Mouse (Mus musculus) kidney, postnatal 0 days (tissue): Measurements from ENCODE around the gene Uty. TPM values are rescaled to one million over a fixed set of nuclear protein-coding genes. Genes with fewer than 3 reads are reported as not detected.

ENCODE experiments used
- ATAC-seq: fragments of 200-750 bp; cut with Nextera tagmentation; replicated peaks from 2 replicates; pipeline ENCODE4 v1.8.0; 2017; ENCODE audit warnings: low read depth, moderate number of reproducible peaks, moderate TSS enrichment, moderate library complexity; ENCODE audit not compliant: low FRiP score
- DNase-seq: peaks from one replicate; pipeline ENCODE4 v3.0.0-alpha.2; 2016; ENCODE audit warnings: low spot score
- H3K27ac ChIP-seq: fragments of 300-500 bp; sonication (generic); 2 replicates; pipeline ENCODE4 v1.5.1; 2014; ENCODE audit warnings: mild to moderate bottlenecking
- H3K27me3 ChIP-seq: fragments of 300-500 bp; sonication (generic); 2 replicates; pipeline ENCODE4 v1.6.1; 2014; ENCODE audit warnings: low read length, mixed read lengths; ENCODE audit not compliant: insufficient read depth
- H3K36me3 ChIP-seq: fragments of 300-500 bp; sonication (generic); 2 replicates; pipeline ENCODE4 v1.6.1; 2014; ENCODE audit warnings: low read length, mixed read lengths; ENCODE audit not compliant: insufficient read depth
- H3K4me1 ChIP-seq: fragments of 300-500 bp; sonication (generic); replicated peaks from 2 replicates; pipeline ENCODE4 v1.6.1; 2014; ENCODE audit warnings: antibody characterized with exemption, low read length, mixed read lengths; ENCODE audit not compliant: insufficient read depth
- H3K4me2 ChIP-seq: fragments of 300-500 bp; sonication (generic); 2 replicates; pipeline ENCODE4 v1.6.1; 2014; ENCODE audit warnings: mild to moderate bottlenecking, low read length, moderate library complexity, mixed read lengths
- H3K4me3 ChIP-seq: fragments of 300-500 bp; sonication (generic); replicated peaks from 2 replicates; pipeline ENCODE4 v1.5.1; 2014; ENCODE audit warnings: low read depth, low read length
- H3K9ac ChIP-seq: fragments of 300-500 bp; sonication (generic); 2 replicates; pipeline ENCODE4 v1.6.1; 2014; ENCODE audit warnings: low read depth, low read length
- H3K9me3 ChIP-seq: fragments of 300-500 bp; sonication (generic); replicated peaks from 2 replicates; pipeline ENCODE4 v1.6.1; 2016; ENCODE audit warnings: low read length, inconsistent platforms, mixed read lengths
- CTCF ChIP-seq: IDR thresholded peaks from 2 replicates; pipeline ENCODE4 v1.5.1; 2016; ENCODE audit warnings: antibody characterized with exemption, low read depth, mild to moderate bottlenecking, moderate library complexity
- WGBS: fragments of 180-500 bp; shearing (Covaris S2); extraction: QIAGEN DNeasy Blood & Tissue Kit; methylation state at CpG from one replicate; pipeline ENCODE4 v1.1.7; 2014; 5-methylcytosine and 5-hydroxymethylcytosine counted together
- polyA plus RNA-seq: library from polyadenylated mRNA; unstranded; fragments of >200 nt; fragmentation: Nextera tagmentation; extraction: Ambion mirVana; gene quantifications from 2 replicates; pipeline ENCODE4 v1.2.1, GENCODE M21; 2015

The Uty gene
- 15.4 and 17.3 TPM in 2 replicates for polyA plus RNA-seq

GRCm38 (mm10) chrY:1245426-1245863 is at the start of gene Uty:
Gene Uty (minus strand): TSS chrY:1245759.
- Histone ChIP-seq H3K9me3 (no peaks in the 10 kb centered on the region), H3K4me3 (peak within 1 kb of the TSS; percentile 37), H3K4me1 (no peaks in the 10 kb centered on the region), H3K9ac (peak within 1 kb of the TSS; percentile 49), H3K36me3 (no peaks in the 10 kb centered on the region), H3K27me3 (no peaks in the 10 kb centered on the region), H3K4me2 (peak within 1 kb of the TSS; percentile 32), H3K27ac (peak within 1 kb of the TSS; percentile 76)
- peak; percentile 76 for ATAC-seq
- TF ChIP-seq CTCF: no peak
- DNase-seq: peak; percentile 85
- 0% methylated on average over 5 of the region's 21 CpGs for WGBS

GRCm38 (mm10) chrY:1293708-1294107 is 48.1 kb upstream of the Uty start:
- Histone ChIP-seq H3K27me3 (no peaks in the 10 kb centered on the region), H3K4me3 (no peak overlapping the region), H3K27ac (no peak overlapping the region), H3K4me2 (no peak overlapping the region), H3K9me3 (no peaks in the 10 kb centered on the region), H3K9ac (no peak overlapping the region), H3K4me1 (no peaks in the 10 kb centered on the region), H3K36me3 (no peaks in the 10 kb centered on the region)
- DNase-seq (no peak), ATAC-seq (no peak)
- TF ChIP-seq CTCF: no peak

GRCm38 (mm10) chrY:1286171-1286795 is 40.7 kb upstream of the Uty start, which contains the start of gene Ddx3y:
Gene Ddx3y (minus strand): TSS chrY:1286629.
- no peak for TF ChIP-seq CTCF
- Histone ChIP-seq H3K27me3 (no peaks in the 10 kb centered on the region), H3K4me2 (peak within 1 kb of the TSS; percentile 23; the same call in 1 of the 2 replicates), H3K4me3 (peak within 1 kb of the TSS; percentile 38), H3K27ac (peak within 1 kb of the TSS; percentile 79), H3K36me3 (no peaks in the 10 kb centered on the region), H3K4me1 (no peaks in the 10 kb centered on the region), H3K9me3 (no peaks in the 10 kb centered on the region), H3K9ac (peak within 1 kb of the TSS; percentile 46; the same call in 1 of the 2 replicates)
- WGBS: 4% methylated on average over 22 of the region's 31 CpGs
- ATAC-seq: peak; percentile 91
- DNase-seq: peak; percentile 82

GRCm38 (mm10) chrY:1285735-1286134 is 40.2 kb upstream of the Uty start:
- H3K4me3 ChIP-seq: peak overlapping the region; percentile 38
- peak overlapping the region; percentile 23; the same call in 1 of the 2 replicates for H3K4me2 ChIP-seq
- DNase-seq (peak; percentile 36), ATAC-seq (no peak)
- TF ChIP-seq CTCF: no peak
- H3K36me3 ChIP-seq: no peaks in the 10 kb centered on the region
- peak overlapping the region; percentile 79 for H3K27ac ChIP-seq
- H3K27me3 ChIP-seq: no peaks in the 10 kb centered on the region
- 13% methylated on average over 3 of the region's 12 CpGs for WGBS
- H3K9me3 ChIP-seq: no peaks in the 10 kb centered on the region
- no peaks in the 10 kb centered on the region for H3K4me1 ChIP-seq
- peak overlapping the region; percentile 46; the same call in 1 of the 2 replicates for H3K9ac ChIP-seq

- Histone ChIP-seq H3K9me3 (no peaks in the 10 kb centered on the region), H3K9ac (no peak overlapping the region), H3K4me2 (peak overlapping the region; percentile 23; the same call in 1 of the 2 replicates), H3K27ac (no peak overlapping the region), H3K27me3 (no peaks in the 10 kb centered on the region), H3K4me1 (no peaks in the 10 kb centered on the region), H3K4me3 (no peak overlapping the region), H3K36me3 (no peaks in the 10 kb centered on the region)
- no peak for TF ChIP-seq CTCF
- ATAC-seq (no peak), DNase-seq (no peak)
- no CpG with 5 or more reads among the region's 6 CpGs for WGBS
Observed at GRCm38 (mm10) chrY:1246117-1246516, 558 bp upstream of the Uty start.

- H3K4me1 ChIP-seq: no peaks in the 10 kb centered on the region
- H3K9ac ChIP-seq: peak overlapping the region; percentile 49
- no peak for TF ChIP-seq CTCF
- H3K27ac ChIP-seq: peak overlapping the region; percentile 76
- H3K4me2 ChIP-seq: peak overlapping the region; percentile 32
- H3K9me3 ChIP-seq: no peaks in the 10 kb centered on the region
- DNase-seq (peak; percentile 37), ATAC-seq (no peak)
- H3K27me3 ChIP-seq: no peaks in the 10 kb centered on the region
- no peaks in the 10 kb centered on the region for H3K36me3 ChIP-seq
- H3K4me3 ChIP-seq: peak overlapping the region; percentile 37
- 0% methylated on average over 4 of the region's 9 CpGs for WGBS
Observed at GRCm38 (mm10) chrY:1244940-1245339, 619 bp downstream of the Uty start.
